Mouse (Mus musculus) spleen, postnatal 36 days (tissue): ENCODE data around the gene Actl6b.

Source experiments
- DNase-seq, 2 experiments: peaks; one replicate each; pipeline ENCODE4 v3.0.0; 2022; ENCODE audit warnings: low spot score in 2 of 2, mixed read lengths in 1 of 2

The Actl6b gene

DNA sequence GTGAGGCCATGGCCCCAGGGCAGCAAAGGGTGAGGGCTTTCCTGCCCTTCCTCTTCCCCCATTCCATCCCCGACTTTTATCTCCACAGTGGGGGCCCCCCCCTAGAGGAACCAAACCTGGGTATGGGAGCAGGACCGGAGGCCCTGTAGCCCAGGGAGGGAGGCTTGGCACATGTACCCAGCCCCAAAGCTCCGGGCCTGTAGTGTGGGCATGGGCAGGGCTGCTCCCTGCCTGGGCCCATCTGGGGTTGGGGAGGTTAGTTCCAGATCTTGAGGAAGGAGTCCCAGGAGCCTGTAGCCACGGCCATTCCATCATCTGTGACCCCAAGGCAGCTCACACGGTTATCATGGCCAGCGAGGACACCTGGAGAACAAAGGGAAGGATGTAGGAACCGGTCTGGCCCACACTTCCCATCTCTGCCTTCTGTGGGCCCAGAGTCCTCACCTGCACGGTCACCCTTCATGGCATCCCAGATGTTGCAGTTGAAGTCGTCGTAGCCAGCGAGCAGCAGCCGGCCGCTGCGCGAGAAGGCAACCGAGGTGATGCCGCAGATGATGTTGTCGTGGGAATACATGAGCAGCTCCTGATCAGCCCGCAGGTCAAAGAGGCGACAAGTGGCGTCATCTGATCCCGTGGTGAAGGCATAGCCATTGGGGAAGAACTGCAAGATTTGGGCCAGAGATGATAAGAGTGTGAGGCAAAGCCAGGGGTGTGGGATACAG, 24.9 kb upstream of the Actl6b start:
- DNase-seq: no peak

DNA sequence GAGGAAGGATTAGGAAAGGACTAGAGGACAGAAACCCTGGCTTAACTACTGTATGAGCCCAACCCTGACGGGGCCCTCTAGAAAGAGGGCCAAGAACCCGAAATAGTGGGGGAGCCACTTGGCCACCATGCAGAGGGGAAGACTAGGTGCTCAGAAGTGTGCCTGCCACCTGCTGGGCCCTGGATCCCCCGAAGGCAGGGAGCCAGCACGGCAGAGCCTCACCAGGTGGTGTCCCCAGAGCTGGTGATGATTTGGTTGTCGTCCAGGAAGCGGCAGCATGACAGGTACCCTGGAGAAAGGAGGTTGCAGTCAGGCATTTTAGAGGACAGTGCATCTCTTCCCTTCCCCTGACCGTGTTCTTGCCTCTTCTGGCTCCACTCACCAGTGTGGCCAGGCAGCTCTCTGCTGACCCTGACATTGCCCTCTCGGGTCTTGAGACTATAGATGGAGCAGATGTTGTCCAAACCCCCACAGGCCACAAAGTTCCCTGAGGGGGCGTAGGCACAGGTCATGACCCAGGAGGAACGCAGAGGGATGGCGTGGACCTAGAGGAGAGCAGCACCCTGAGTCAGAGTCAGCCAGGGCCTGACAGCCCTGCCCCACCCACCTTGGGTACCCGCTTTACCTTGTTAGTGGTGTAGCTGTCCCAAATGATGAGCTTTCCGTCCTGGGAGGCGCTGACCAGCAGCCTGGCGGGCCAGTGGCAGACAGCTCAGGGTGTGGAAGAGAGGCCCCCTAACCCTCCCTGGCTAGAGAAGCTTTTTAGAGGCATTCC, 23.9 kb upstream of the Actl6b start:
- no peak for DNase-seq

DNA sequence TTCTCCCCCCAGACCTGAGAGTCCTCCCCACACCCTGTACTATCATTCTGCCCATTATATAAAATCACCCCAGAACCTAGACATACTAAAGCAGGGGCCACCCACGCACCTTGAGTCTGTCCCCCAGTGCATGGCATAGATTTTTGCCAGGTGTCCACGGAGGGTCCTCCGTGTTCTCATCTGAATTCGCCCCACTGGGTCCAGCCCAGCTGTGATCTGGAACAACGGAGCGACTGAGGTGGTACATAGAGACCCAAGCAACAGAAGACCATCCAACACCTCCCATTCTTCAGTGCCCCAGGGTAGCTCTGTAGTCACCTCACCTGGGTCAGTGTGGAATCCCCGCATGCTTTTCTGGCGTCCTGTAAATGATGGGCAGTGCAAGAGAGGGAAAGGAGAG, 23.2 kb upstream of the Actl6b start:
- no peak for DNase-seq

DNA sequence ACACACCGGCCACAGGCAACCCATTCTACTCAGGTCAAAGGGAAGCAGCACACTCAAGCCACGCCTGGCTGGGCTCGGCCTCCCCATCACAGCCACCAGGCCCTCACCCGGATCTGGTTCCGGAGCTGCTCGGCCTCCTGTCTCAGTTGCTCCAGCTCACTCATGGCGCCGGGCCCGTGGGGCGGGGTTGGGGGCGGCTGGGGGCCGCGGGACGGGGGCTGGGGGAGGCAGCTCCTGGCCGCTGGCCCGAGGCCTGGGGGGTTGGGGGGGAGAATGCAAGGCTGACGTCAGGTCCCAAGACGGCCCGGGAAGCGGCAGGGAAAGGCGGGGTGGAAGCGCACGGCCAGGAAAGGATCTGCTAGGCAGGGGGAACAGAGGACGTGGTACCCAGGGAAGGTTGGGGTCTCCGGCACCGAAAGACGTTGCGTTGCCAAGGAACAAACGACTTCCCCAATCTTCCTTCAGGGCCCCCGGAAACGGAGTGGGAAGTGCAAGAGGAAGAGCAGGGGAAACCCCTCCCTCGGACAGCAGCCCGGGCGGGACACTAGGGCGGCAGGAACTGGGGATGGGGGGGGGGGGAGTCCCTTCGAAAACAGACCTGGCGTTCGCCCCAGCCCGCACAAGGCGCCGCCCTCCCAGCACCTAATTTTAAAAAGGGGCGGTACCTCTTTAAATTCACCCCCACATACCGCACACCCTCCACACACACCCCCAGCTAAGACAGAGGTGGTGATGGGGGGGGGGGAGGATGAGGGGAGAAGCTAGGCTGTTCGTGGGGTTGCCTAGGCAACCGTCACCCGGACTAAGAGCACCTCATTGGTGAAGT, 22.5 kb upstream of the Actl6b start:
- peak; percentile 80 to 81 for DNase-seq

DNA sequence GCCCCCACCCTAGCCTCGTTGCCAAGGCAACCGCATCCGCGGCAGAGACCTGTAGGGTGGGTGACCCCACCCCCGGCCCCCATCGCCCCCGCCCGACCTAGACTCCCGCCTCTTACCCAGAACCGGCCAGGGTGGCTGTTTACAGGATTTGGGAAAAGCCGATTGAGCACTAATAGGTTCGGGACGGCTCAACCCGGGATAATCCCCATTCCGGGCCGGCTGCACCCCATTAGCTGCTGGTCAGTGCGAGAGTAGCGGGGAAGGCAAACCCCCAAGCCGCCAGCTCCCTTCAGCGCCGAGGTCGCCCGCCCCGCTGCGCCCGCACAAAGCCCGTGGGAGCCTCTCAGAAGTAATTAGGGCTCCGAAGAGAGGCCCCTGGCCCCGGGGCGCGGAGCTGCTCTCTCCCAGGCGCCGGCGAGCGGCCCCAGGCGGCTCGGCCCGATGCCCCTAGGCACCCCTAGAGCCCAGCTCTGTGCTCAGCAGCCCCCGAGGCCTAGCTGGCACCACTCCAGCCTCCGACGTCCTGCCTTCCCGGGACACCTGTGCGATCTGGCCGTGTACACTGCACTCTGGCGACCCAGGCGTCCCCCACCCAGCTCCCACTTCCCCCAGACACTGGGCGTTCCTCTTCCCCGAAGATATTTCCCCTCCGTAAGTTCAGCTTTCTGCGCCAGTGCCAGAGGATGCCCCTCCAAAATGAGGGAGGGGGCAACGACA, 21.7 kb upstream of the Actl6b start:
- DNase-seq: peak; percentile 54 to 61

DNA sequence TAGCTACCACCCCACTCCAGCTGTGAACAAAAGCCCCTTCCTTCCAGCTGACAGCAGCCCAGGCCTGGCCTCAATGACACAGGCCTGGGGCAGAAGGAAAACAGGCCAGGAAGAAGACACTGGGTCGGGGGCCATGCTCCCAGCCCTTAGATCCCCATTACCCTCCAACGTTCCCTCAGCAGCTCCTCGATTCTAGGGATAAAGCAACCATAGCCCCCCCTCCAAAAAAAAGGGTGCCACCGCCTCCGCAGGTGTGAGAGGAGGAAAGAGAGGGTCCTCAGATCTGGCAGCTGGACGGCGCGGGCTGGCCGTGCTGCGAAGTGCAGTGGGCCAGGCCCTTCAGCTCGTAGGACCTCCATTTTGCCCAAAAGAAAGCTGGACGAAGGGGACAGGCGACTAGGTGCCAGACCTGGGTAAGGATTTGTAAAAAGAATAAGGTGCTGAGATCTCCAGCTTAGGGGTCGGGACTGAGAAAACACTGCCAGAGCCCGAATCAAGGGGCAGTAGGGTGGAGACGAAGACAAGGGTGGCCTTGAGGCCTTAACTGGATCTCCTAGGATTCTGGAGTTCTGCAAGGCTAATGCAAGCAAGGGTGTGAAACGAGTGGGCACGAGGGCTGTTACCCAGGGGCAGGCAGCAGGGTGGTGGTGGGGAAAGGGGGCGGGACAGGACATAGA, 21.0 kb upstream of the Actl6b start:
- no peak for DNase-seq

DNA sequence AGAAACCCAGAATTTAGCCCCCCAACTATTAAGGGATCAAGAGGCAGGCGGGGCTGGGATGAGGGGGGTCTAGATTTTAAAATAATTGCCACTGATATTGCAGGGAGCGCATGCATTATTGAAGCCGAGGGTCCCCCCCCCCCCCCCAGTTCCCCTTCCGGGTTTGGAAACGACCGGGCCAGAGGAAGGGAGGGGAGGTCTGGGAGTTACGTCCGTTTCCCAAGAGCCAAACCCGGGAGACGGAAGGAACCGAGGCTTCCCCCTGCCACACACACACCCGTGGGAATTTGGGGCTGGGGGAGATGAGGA, 20.6 kb upstream of the Actl6b start:
- no peak for DNase-seq

DNA sequence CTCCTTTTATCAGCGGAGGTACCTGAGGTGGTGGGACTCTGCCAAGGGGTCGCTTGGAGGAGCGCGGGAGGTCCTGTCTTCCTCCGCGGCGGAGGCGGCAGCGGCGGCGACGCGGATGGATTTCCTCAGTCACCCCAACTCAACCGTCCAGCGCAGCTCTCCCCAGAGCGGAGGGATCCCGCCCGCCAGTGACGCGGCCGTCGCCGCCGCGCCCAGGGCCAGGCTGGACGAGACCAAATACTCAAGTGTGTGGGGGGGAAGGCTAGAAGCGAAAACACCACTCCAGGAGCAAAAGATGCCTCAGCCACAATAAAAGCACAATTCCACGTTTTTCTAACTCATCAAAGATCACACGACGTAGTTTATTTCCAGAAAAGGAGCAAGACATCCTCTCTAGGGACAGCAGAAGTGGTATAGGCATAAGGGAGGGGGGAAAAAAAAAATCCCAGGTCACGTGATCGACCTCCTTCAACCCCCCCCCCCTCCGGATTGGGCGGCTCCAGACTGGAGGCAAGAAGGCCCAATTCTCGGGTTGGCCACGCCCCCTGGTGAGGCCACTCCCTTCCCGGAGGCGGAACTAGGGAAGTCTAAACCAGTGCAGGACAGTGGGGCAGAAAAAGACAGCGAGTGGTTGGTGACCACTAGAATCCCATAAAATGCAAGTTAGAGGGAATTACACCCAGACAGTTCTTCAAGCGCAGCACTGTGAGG, 20.0 kb upstream of the Actl6b start, which contains the start of the genes Epo and Gnb2:
Epo (minus strand) TSS at position 126 of the 711 bp plus-strand sequence.
Gnb2 (minus strand) TSS at position 394 of the 711 bp plus-strand sequence.
- DNase-seq: peak; percentile 98 to 99

DNA sequence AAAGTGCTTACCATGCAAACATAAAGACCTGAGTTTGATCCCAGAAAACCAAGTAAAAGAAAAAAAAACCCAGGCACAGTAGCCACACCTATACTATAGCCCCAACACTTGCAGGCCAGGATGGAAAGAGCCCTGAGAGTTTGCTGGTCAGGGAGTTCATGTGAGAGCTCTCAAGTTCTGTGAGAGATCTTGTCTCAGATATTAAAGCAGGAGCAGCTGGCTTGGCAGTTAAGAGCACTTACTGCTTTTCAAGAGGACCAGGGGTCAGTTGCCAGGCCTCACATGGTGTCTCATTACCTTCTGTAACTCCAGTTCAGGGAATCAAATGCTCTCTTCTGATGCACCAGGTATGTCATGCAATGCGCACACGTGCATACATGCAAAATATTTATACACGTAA, 18.6 kb upstream of the Actl6b start:
- no peak for DNase-seq

DNA sequence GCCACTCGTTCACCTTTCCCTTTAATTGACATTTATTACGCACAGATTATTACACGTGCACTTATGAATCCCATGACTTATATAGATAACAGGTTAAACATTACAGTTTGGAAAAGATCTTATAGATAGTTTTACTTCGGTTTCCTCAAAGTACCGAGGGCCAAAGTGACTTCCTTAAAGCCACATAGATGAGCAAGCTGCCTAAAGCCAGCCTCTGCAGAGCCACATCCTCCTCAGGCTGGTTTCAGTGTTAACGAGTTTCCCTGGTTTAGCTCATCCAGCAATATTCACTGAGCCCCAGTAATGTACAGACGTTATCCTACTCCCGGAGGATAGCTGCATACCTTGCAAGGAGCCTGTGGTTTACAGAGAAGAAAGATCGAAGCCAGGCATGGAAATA, 18.0 kb upstream of the Actl6b start:
- DNase-seq: no peak

DNA sequence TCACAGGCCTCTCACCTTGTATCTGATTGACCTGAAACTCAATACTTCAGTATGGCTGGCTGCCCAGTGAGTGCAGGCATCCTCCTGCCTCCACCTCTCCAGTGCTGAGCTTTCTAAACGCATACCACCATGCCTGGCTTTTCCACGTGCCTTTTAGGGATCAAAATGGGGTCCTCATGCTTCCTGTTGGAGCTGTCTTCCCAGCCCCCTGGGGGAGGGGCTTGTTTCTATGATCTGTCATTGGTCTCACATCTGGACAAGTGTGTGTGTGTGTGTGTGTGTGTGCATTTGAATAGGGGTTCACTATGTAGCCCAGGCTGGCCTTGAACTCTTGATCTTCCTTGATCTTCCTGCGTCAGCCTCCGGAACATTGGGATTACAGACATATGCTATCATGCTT, 15.9 kb upstream of the Actl6b start:
- DNase-seq: no peak

DNA sequence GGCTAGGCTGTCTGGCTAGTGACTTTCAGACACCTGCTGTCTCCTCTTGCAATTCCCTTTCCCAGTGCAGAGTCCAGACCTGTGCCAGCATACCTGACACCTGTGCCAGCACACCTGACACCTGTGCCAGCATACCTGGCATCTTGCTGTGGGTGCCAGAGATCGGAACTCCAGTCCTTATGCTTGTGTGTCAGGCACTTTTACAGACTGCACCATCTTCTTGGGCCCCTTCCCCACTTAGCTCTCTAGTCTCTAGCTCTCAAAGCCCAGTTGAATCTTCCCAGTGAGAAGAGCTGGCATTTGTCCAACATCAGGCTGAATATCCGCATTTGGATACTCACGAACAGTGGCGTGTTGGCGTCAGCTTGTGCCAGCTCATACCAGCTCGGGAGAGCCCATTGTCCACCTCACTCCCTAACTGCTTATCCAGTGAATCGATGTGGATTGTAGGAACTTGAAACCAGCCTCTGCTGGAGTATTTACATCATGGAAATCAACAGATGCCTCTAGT, 14.0 kb upstream of the Actl6b start:
- no peak for DNase-seq

DNA sequence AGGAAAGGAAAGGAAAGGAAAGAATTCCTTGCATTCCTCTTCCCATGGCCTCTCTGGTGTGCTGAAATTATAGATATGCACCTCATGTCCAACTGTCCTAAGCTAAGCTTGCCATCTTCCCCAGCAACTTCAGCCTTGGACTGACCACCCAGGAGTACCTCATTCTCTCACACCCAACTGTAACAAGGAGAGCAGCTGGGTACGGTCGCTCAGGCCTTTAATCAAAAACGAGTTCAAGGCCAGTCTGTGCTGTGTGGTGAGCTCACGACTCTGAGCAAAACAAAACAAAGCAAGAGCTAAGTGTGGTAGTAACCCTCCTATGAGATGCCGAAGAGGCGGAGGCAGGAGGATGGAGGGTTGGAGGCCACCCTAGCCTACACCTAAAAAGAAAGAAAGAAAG, 12.3 kb upstream of the Actl6b start:
- no peak for DNase-seq

DNA sequence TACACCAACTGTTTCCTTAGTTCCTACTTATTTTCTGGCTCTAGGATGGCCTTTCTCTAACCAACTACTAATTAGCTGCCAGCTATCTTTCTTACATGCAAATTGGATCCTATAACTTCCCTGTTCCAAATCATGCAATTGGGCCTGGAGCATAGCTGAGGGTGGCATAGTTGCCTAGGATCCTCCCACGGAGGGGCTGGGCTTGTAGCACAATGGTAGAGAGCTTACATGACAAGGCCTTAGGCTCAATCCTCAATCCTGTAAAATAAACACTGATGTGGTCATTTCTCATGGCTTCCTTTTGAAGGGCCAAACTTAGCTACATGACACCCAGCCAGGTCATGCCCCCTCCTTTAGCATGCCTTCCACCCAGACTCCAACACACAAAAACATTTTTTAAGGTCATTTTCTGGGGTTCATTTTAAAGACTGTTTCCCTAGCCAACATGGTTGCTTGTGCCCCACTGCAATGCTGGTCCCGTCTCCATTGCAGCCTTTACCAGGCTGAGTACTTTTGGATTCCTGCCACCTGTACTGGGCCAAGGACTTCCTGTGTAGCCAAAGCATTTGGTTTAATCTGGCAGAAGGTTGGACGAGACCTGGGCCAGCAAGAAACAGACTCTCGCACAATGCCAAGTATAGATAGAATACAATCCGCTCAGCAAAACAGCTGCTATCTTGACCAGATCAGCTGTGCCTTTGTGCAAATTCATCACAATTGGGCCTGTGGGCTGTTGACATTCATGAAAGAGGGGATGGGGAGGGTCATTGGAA, 11.4 kb upstream of the Actl6b start:
- DNase-seq: no peak

DNA sequence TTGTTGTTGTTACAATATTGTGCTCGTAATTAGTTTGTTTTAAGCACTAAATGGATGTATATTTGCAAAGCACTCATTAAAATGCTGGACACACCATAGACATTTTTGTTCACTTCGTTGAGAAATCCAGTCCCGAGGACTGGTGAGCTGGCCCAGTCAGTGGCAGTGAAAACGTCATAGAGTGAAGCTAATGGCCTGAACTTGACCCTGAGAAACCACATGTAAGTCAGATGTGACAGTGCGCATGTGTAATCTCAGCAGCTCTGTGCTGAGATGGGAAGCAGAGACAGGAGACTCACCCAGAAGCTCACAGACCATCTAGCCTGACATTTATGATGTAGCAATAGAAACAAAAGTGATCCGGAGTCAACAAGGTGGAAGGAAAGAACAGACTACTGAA, 8.4 kb upstream of the Actl6b start:
- DNase-seq: no peak

DNA sequence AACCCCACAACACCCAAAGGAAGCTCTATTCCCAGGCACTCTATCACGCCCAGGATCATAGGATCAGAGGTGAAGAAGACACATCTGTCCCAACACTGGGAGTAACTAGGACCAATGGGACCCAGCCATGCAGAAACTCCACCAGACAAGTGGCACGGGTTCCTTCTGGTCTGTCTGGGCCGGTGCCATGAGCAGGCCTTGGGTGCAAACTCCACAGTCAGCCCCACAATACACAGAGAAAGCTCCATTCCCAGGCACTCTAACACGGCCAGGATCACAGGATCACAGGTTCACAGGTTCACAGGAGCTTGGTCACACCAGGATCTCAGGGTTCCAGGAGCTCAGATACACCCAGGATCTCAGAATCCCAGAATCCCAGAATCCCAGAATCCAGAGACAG, 7.7 kb upstream of the Actl6b start:
- DNase-seq: no peak

DNA sequence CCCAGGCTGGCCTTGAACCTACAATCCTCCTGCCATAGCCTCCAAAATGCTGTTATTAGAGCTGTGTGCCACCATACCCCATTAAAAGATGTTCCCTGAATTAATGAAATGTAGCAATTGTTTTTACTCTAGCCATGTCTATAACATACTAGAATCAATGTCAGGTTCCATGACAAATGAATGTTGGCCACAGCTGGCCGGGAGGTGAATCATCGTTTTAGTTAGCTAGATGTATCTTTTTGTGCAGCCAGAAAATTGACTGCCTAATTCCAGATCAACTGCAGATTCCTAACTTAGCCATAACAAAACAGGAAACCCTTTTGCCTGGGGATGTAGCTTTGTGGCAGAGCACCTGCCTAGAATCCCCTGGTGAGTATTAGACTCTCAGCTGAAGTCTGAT, 3.5 kb upstream of the Actl6b start:
- no peak for DNase-seq

DNA sequence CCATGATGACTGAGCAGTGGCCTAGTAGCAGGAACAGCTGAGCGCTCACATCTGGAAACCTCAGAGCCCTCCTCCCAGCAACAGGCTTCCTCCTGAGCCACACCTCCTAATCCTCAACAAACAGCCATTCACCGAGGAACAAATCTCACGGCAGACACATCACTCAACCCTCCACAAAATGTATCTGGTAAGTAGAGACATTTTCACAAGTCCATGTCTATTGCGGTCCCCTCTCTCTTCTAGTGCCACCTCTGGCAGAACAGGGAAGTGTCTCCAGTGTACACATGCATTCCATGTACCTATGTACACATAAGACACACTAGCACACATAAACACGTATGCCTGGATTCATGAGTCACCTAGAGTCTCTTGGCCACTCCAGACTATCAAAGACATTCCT, 2.2 kb upstream of the Actl6b start:
- no peak for DNase-seq

DNA sequence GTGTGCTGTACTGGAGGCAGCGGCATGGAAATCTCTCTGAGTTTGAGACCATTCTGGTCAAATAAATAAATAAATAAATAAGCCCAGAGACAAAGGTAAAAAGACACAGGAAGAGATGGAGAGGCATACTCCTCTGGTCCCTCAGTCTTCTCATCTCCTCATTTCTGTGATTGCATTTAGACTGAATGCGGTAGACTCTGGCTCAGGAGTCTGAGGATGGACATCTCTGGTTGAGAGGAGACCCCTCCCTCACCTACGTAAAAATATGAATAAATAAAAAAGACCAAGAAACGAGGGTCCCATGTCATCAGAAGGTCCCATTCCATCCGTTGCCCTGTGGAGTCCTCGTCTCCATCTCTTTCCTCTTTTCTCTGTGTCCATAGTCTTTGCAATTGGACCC, 317 bp upstream of the Actl6b start:
- no peak for DNase-seq

DNA sequence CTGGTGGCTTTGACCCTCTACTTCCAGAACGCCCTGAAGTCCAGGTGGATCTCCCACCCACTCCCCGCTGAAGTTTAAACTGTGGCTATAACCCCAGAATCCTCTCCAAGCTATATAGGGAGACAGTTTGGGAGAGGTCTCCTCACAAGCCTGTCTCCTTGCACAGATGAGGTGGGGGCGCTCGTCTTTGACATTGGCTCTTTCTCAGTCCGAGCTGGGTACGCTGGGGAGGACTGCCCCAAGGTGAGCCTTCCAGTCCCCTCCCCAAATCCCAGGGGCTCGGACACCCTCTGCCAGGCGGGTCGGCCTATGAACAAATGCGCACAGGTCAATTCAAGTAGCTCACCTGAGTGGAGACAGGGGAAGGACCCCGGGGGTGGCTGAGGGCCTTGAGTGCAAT, 581 bp downstream of the Actl6b start:
- DNase-seq: no peak
